Mouse (Mus musculus) heart, embryonic 14.5 days (tissue): ENCODE data around the gene Gkn3. TPM values are rescaled to one million over a fixed set of nuclear protein-coding genes. Genes with fewer than 3 reads are reported as not detected.
A peak's percentile ranks its signal among the peaks of the same experiment; 100 is the strongest.

Experiments
- ATAC-seq: fragments of 200-750 bp; cut with Nextera tagmentation; 2 replicates; pipeline ENCODE4 v1.8.0; 2017; ENCODE audit warnings: low read depth, moderate TSS enrichment; ENCODE audit not compliant: insufficient number of reproducible peaks, insufficient read depth, low FRiP score
- H3K27ac ChIP-seq, 2 experiments: fragments of 200-500 bp in 1 of 2; fragments of 300-500 bp in 1 of 2; sonication (generic) in 1 of 2; replicated peaks in 1 of 2; 2 replicates each; pipeline ENCODE4 v1.5.1; 2012 to 2014; ENCODE audit warnings: low read depth in 2 of 2, low read length in 2 of 2, control low read depth in 1 of 2, mild to moderate bottlenecking in 1 of 2, mixed read lengths in 1 of 2; ENCODE audit not compliant: control insufficient read depth in 1 of 2, insufficient read depth in 1 of 2
- H3K27me3 ChIP-seq: fragments of 300-500 bp; sonication (generic); 2 replicates; pipeline ENCODE4 v1.6.1; 2014; ENCODE audit warnings: mild to moderate bottlenecking, low read length, control low read depth; ENCODE audit not compliant: control insufficient read depth, insufficient read depth
- H3K36me3 ChIP-seq: fragments of 300-500 bp; sonication (generic); 2 replicates; pipeline ENCODE4 v1.6.1; 2014; ENCODE audit warnings: mild to moderate bottlenecking, control low read depth, low read length, mixed read lengths; ENCODE audit not compliant: control insufficient read depth, insufficient read depth
- H3K4me1 ChIP-seq, 2 experiments: fragments of 200-500 bp in 1 of 2; fragments of 300-500 bp in 1 of 2; sonication (generic) in 1 of 2; 2 replicates each; pipeline ENCODE4 v1.6.1; 2012 to 2014; ENCODE audit warnings: low read length in 2 of 2, control low read depth in 1 of 2, mixed read lengths in 1 of 2; ENCODE audit not compliant: control insufficient read depth in 2 of 2, insufficient read depth in 2 of 2
- H3K4me2 ChIP-seq: fragments of 300-500 bp; sonication (generic); 2 replicates; pipeline ENCODE4 v1.6.1; 2014; ENCODE audit warnings: mild to moderate bottlenecking, low read length
- H3K4me3 ChIP-seq, 2 experiments: fragments of 200-500 bp in 1 of 2; fragments of 300-500 bp in 1 of 2; sonication (generic) in 1 of 2; 2 replicates each; pipeline ENCODE4 v1.5.1; 2012 to 2014; ENCODE audit warnings: low read length in 2 of 2, mild to moderate bottlenecking in 2 of 2, control low read depth in 1 of 2, low read depth in 1 of 2, moderate library complexity in 1 of 2; ENCODE audit not compliant: control insufficient read depth in 1 of 2, insufficient read depth in 1 of 2
- H3K9ac ChIP-seq: fragments of 300-500 bp; sonication (generic); 2 replicates; pipeline ENCODE4 v1.6.1; 2014; ENCODE audit warnings: mild to moderate bottlenecking, low read length
- H3K9me3 ChIP-seq: fragments of 300-500 bp; sonication (generic); 2 replicates; pipeline ENCODE4 v1.6.1; 2016; ENCODE audit warnings: low read length, control low read depth; ENCODE audit not compliant: control insufficient read depth
- WGBS: fragments of 180-500 bp; shearing (Covaris S2); extraction: QIAGEN DNeasy Blood & Tissue Kit; methylation state at CpG from one replicate; pipeline ENCODE4 v1.1.7; 2014; 5-methylcytosine and 5-hydroxymethylcytosine counted together
- polyA plus RNA-seq: library from polyadenylated mRNA; unstranded; fragments of >200 nt; fragmentation: Nextera tagmentation; extraction: Ambion mirVana; gene quantifications from 2 replicates; pipeline ENCODE4 v1.2.1, GENCODE M21; 2014

The Gkn3 gene
- polyA plus RNA-seq, 1 experiment from 2014 or later, result 1.1 TPM

GRCm38 (mm10) chr6:87389455-87389989, 787 bp upstream of the Gkn3 start:
- H3K9ac ChIP-seq, result no peak overlapping the region
- H3K4me1 ChIP-seq, result peaks cover 4 to 12% of the 10 kb centered on the region in 2 experiments; a peak in 3 of 4 replicates
- ATAC-seq, result no peak
- 21% methylated on average over 5 of the region's 5 CpGs for WGBS
- H3K9me3 ChIP-seq, result no peaks in the 10 kb centered on the region
- no peak overlapping the region for H3K4me2 ChIP-seq
- H3K27me3 ChIP-seq, result peaks cover 80% of the 10 kb centered on the region
- H3K4me3 ChIP-seq, result no peak overlapping the region
- no peaks in the 10 kb centered on the region for H3K36me3 ChIP-seq
- H3K27ac ChIP-seq, result no peak overlapping the region

- WGBS, result 75% methylated on average over 10 of the region's 10 CpGs
- no peaks in the 10 kb centered on the region for H3K9me3 ChIP-seq
- ATAC-seq, result no peak
- H3K4me3 ChIP-seq, result no peak overlapping the region
- H3K4me2 ChIP-seq, result no peak overlapping the region
- H3K4me1 ChIP-seq, result peaks cover 0 to 14% of the 10 kb centered on the region in 2 experiments; a peak in 3 of 4 replicates
- H3K27ac ChIP-seq, result no peak overlapping the region
- H3K9ac ChIP-seq, result no peak overlapping the region
- H3K36me3 ChIP-seq, result no peaks in the 10 kb centered on the region
- H3K27me3 ChIP-seq, result peaks cover 78% of the 10 kb centered on the region
These were observed 2.1 kb downstream of the Gkn3 start for GRCm38 (mm10) chr6:87386681-87387080.

DNA sequence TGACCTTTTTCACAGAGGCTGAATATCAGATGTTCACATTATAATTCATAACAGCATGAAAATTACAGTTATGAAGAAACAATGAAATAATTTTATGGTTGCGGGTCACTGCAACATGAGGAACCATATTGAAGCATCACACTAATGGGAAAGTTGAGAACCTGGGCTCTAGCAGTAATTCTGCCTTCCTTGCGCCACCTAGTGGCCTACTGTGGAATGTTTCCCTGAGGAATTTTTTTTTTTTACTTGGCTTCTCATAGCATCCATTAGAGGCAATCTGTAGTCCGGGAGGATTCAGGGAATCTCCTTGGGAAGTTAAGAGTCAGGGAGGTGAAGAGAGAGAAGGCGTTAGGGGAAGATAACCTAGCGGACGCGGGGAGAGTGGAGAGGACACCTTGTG, 2.5 kb downstream of the Gkn3 start:
- H3K4me3 ChIP-seq, result no peak overlapping the region
- 9% methylated on average over 7 of the region's 7 CpGs for WGBS
- no peak for ATAC-seq
- no peak overlapping the region for H3K4me2 ChIP-seq
- no peak overlapping the region for H3K9ac ChIP-seq
- H3K27ac ChIP-seq, result no peak overlapping the region
- H3K36me3 ChIP-seq, result no peaks in the 10 kb centered on the region
- peaks cover 80% of the 10 kb centered on the region for H3K27me3 ChIP-seq
- H3K4me1 ChIP-seq, result peaks cover 0 to 14% of the 10 kb centered on the region in 2 experiments; a peak in 3 of 4 replicates
- H3K9me3 ChIP-seq, result no peaks in the 10 kb centered on the region

DNA sequence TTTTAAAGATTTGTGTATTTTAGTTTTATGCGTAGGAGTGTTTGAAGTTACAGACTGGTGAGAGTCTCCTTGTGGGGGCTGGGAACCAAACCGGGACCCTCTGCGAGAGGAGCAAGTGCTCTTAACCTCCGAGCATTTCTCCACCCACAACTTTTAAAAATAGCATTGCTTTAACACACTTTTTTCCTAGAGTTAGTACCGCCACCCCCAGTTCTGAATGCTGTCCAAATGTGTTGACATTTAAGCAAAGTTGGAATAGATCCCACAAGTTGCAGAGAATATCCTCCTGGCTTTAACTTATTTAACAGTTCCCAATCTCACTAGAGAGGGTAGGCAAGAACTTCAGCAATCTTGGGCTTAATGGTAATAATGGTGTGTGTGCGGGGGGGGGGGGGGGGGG, 4.0 kb downstream of the Gkn3 start:
- Histone ChIP-seq H3K4me2 (peak overlapping the region; percentile 63), H3K9me3 (no peaks in the 10 kb centered on the region), H3K27me3 (peaks cover 78% of the 10 kb centered on the region), H3K4me3 (no peak overlapping the region), H3K36me3 (no peaks in the 10 kb centered on the region), H3K9ac (no peak overlapping the region), H3K4me1 (peaks cover 0 to 14% of the 10 kb centered on the region in 2 experiments; a peak in 3 of 4 replicates), H3K27ac (no peak overlapping the region)
- 35% methylated on average over 5 of the region's 6 CpGs for WGBS
- no peak for ATAC-seq

- H3K9ac ChIP-seq, result peak overlapping the region; percentile 27; the same call in 1 of the 2 replicates
- peaks cover 82% of the 10 kb centered on the region for H3K27me3 ChIP-seq
- H3K4me3 ChIP-seq, result peak overlapping the region; percentile 28 to 36
- no peaks in the 10 kb centered on the region for H3K36me3 ChIP-seq
- peak overlapping the region; percentile 63 for H3K4me2 ChIP-seq
- no peaks in the 10 kb centered on the region for H3K9me3 ChIP-seq
- H3K27ac ChIP-seq, result no peak overlapping the region
- 10% methylated on average over 24 of the region's 24 CpGs for WGBS
- ATAC-seq, result no peak
- H3K4me1 ChIP-seq, result peaks cover 0 to 14% of the 10 kb centered on the region in 2 experiments; a peak in 3 of 4 replicates
These were observed 4.6 kb downstream of the Gkn3 start for GRCm38 (mm10) chr6:87383926-87384691.

- H3K9me3 ChIP-seq, result no peaks in the 10 kb centered on the region
- no peak for ATAC-seq
- H3K4me2 ChIP-seq, result no peak within 1 kb of the TSS
- no peak within 1 kb of the TSS for H3K4me3 ChIP-seq
- H3K4me1 ChIP-seq, result no peaks in the 10 kb centered on the region
- no peak within 1 kb of the TSS for H3K9ac ChIP-seq
- WGBS, result 84% methylated on average over 9 of the region's 9 CpGs
- no peak within 1 kb of the TSS for H3K27ac ChIP-seq
- no peaks in the 10 kb centered on the region for H3K36me3 ChIP-seq
- H3K27me3 ChIP-seq, result peaks cover 13% of the 10 kb centered on the region
These were observed 15.7 kb downstream of the Gkn3 start, which contains the start of gene Gkn2 for GRCm38 (mm10) chr6:87373057-87373456. Gene Gkn2 (plus strand): TSS chr6:87373357.

DNA sequence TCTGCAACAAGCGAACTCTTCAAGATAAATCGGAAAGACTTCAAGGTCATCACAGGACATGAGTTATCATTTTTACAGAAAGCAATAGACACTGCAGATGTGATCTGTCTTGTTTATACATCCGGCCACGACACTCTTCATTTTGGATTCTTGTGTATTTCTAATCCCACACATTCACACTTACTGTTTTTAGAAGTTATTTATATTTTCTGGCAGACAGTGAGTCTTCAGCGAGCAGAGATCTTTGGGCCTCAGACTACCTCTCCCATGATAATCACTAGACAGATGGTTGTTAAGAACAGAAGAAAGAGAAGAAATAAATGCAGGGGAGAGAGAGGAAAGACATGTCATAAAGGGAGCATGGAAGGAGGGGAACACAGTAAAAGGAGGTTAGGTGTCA, 19.5 kb downstream of the Gkn3 start:
- Histone ChIP-seq H3K27ac (no peak overlapping the region), H3K9ac (no peak overlapping the region), H3K4me2 (no peak overlapping the region), H3K4me1 (no peaks in the 10 kb centered on the region), H3K9me3 (no peaks in the 10 kb centered on the region), H3K27me3 (peaks cover 5% of the 10 kb centered on the region; the same call in 1 of the 2 replicates), H3K4me3 (no peak overlapping the region), H3K36me3 (no peaks in the 10 kb centered on the region)
- WGBS, result 79% methylated on average over 5 of the region's 5 CpGs
- ATAC-seq, result no peak
